In the genomic region with DNA sequence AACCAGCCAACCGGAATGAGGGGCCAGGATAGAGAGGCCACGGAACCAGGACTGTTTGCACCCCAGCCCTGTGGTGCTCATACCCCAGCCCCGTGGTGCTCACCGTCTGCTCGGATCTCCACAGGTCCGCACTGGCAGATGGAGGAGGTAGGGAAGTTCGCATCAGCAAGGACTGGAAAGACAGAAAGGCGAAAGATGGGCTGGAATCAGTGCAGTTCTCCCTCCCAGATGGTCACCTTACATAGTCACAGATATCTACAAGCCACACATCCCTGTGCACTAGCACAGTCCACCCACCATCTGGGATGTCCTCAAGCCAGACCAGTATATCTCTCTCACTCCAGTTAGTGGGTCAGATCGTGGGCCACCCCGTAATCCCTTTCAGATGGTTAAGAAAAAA, we compare ENCODE assay signal across 8 mouse cellular contexts. TPM values are rescaled to one million over a fixed set of nuclear protein-coding genes. Genes with fewer than 3 reads are reported as not detected.
A peak's percentile ranks its signal among the peaks of the same experiment; 100 is the strongest.
DNase-seq lines count a peak whose midpoint lies in the region; ATAC-seq lines count a peak whose summit lies in the region.

No protein-coding gene starts in this region.

- H3K9ac ChIP-seq in heart, embryonic 11.5 days (ENCODE audit: low read depth, low read length) = peak overlapping the region; percentile 82
- H3K9ac ChIP-seq in forebrain, embryonic 16.5 days (replicated peaks; ENCODE audit: low read depth, low read length) = no peak overlapping the region; the same call in 1 of the 2 replicates
- H3K9ac ChIP-seq in liver, embryonic 16.5 days (ENCODE audit: low read depth, low read length) = no peak overlapping the region

- WGBS in heart, embryonic 11.5 days (ENCODE audit: insufficient replicate concordance) = 72% methylated on average over 10 of the region's 10 CpGs
- WGBS in forebrain, embryonic 16.5 days = 75% methylated on average over 10 of the region's 10 CpGs
- WGBS in liver, embryonic 16.5 days (ENCODE audit: insufficient replicate concordance) = 74% methylated on average over 10 of the region's 10 CpGs

- DNase-seq in heart, postnatal 4 days = no peak
- peak; percentile 64 for DNase-seq in brain, adult 2 months (ENCODE audit: low read depth, low spot score)
- no peak for DNase-seq in embryo, embryonic 11 days
- DNase-seq in spleen, postnatal 14 days (ENCODE audit: low spot score in 2 of 2) = no peak
- no peak for DNase-seq in spleen, adult 12 weeks (ENCODE audit: low spot score)

- peaks cover 5% of the 10 kb centered on the region for H3K4me1 ChIP-seq in heart, embryonic 11.5 days (ENCODE audit: control insufficient read depth, insufficient read depth, low read length)
- peaks cover 13% of the 10 kb centered on the region for H3K4me1 ChIP-seq in forebrain, embryonic 16.5 days (replicated peaks; ENCODE audit: control insufficient read depth, insufficient read depth, low read length)
- peaks cover 2% of the 10 kb centered on the region for H3K4me1 ChIP-seq in liver, embryonic 16.5 days (ENCODE audit: control insufficient read depth, low read depth, low read length)

- H3K27me3 ChIP-seq in heart, embryonic 11.5 days (ENCODE audit: control insufficient read depth, insufficient read depth, low read length) = no peaks in the 10 kb centered on the region
- H3K27me3 ChIP-seq in forebrain, embryonic 16.5 days (replicated peaks; ENCODE audit: control insufficient read depth, insufficient read depth, low read length) = no peaks in the 10 kb centered on the region
- no peaks in the 10 kb centered on the region for H3K27me3 ChIP-seq in liver, embryonic 16.5 days (ENCODE audit: control insufficient read depth, insufficient read depth, low read depth, low read length)

- no peak overlapping the region for H3K27ac ChIP-seq in heart, embryonic 11.5 days (ENCODE audit: low read depth, low read length)
- H3K27ac ChIP-seq in forebrain, embryonic 16.5 days (ENCODE audit: low read length) = no peak overlapping the region
- no peak overlapping the region for H3K27ac ChIP-seq in liver, embryonic 16.5 days (ENCODE audit: low read length)

- H3K36me3 ChIP-seq in heart, embryonic 11.5 days (ENCODE audit: control insufficient read depth, insufficient read depth, low read length) = peaks cover 4% of the 10 kb centered on the region; the same call in 1 of the 2 replicates
- H3K36me3 ChIP-seq in forebrain, embryonic 16.5 days (ENCODE audit: control insufficient read depth, insufficient read depth) = peaks cover 6% of the 10 kb centered on the region
- no peaks in the 10 kb centered on the region for H3K36me3 ChIP-seq in liver, embryonic 16.5 days (ENCODE audit: control insufficient read depth, insufficient read depth)

- H3K4me3 ChIP-seq in heart, embryonic 11.5 days (ENCODE audit: low read depth, low read length) = peak overlapping the region; percentile 52
- peak overlapping the region; percentile 42; the same call in 1 of the 2 replicates for H3K4me3 ChIP-seq in forebrain, embryonic 16.5 days (replicated peaks; ENCODE audit: low read length)
- H3K4me3 ChIP-seq in liver, embryonic 16.5 days (ENCODE audit: low read depth, low read length) = no peak overlapping the region

- H3K9me3 ChIP-seq in heart, embryonic 11.5 days (replicated peaks; ENCODE audit: control insufficient read depth, low read length) = no peaks in the 10 kb centered on the region
- H3K9me3 ChIP-seq in forebrain, embryonic 16.5 days (ENCODE audit: control insufficient read depth, low read length) = no peaks in the 10 kb centered on the region
- no peaks in the 10 kb centered on the region for H3K9me3 ChIP-seq in liver, embryonic 16.5 days (replicated peaks; ENCODE audit: control insufficient read depth, low read length)

- H3K4me2 ChIP-seq in heart, embryonic 11.5 days = peak overlapping the region; percentile 82
- peak overlapping the region; percentile 73 for H3K4me2 ChIP-seq in forebrain, embryonic 16.5 days (ENCODE audit: low read length)
- H3K4me2 ChIP-seq in liver, embryonic 16.5 days (ENCODE audit: low read depth, low read length) = peak overlapping the region; percentile 76

- ATAC-seq in heart, embryonic 11.5 days (replicated peaks; ENCODE audit: insufficient number of reproducible peaks, low FRiP score, low TSS enrichment) = no peak
- ATAC-seq in forebrain, embryonic 16.5 days = no peak
- ATAC-seq in liver, embryonic 16.5 days (ENCODE audit: low read depth) = no peak

RNA-seq across cellular contexts. Expression of gene Fuom, which starts 0.7 kb away (rescaled TPM):
- 69.3 and 71.7 TPM in 2 replicates for polyA plus RNA-seq in heart, embryonic 11.5 days (2014; fragmentation: Nextera tagmentation; extraction: Ambion mirVana)
- 100 to 1,000 TPM; 106 to 119 TPM for total RNA-seq in heart, postnatal 4 days (2021)
- polyA plus RNA-seq in forebrain, embryonic 16.5 days (2015; fragmentation: Nextera tagmentation; extraction: Ambion mirVana) = 13.4 and 15.5 TPM in 2 replicates
- 8.4 and 11.6 TPM in 2 replicates for polyA plus RNA-seq in liver, embryonic 16.5 days (2015; fragmentation: Nextera tagmentation; extraction: Ambion mirVana)

RNA-seq across cellular contexts. Expression of gene Prap1, which starts 8.3 kb away (rescaled TPM):
- polyA plus RNA-seq in heart, embryonic 11.5 days (2014; fragmentation: Nextera tagmentation; extraction: Ambion mirVana) = not detected in 2 replicates
- total RNA-seq in heart, postnatal 4 days (2021) = not detected
- not detected in 2 replicates for polyA plus RNA-seq in forebrain, embryonic 16.5 days (2015; fragmentation: Nextera tagmentation; extraction: Ambion mirVana)
- polyA plus RNA-seq in liver, embryonic 16.5 days (2015; fragmentation: Nextera tagmentation; extraction: Ambion mirVana) = 9.5 TPM in 1 of 2 replicates, not detected in the other

RNA-seq across cellular contexts. Expression of gene Paox, which starts 14.1 kb away (rescaled TPM):
- 17.1 and 19.0 TPM in 2 replicates for polyA plus RNA-seq in heart, embryonic 11.5 days (2014; fragmentation: Nextera tagmentation; extraction: Ambion mirVana)
- total RNA-seq in heart, postnatal 4 days (2021) = 1 to 10 TPM; 4.5 TPM
- polyA plus RNA-seq in forebrain, embryonic 16.5 days (2015; fragmentation: Nextera tagmentation; extraction: Ambion mirVana) = 6.6 and 7.8 TPM in 2 replicates
- 11.0 and 14.3 TPM in 2 replicates for polyA plus RNA-seq in liver, embryonic 16.5 days (2015; fragmentation: Nextera tagmentation; extraction: Ambion mirVana)

RNA-seq across cellular contexts. Expression of gene Echs1, which starts 14.8 kb away (rescaled TPM):
- 179 and 198 TPM in 2 replicates for polyA plus RNA-seq in heart, embryonic 11.5 days (2014; fragmentation: Nextera tagmentation; extraction: Ambion mirVana)
- total RNA-seq in heart, postnatal 4 days (2021) = 100 to 1,000 TPM; 190 to 210 TPM
- polyA plus RNA-seq in forebrain, embryonic 16.5 days (2015; fragmentation: Nextera tagmentation; extraction: Ambion mirVana) = 107 and 119 TPM in 2 replicates
- 122 and 131 TPM in 2 replicates for polyA plus RNA-seq in liver, embryonic 16.5 days (2015; fragmentation: Nextera tagmentation; extraction: Ambion mirVana)

RNA-seq across cellular contexts. Expression of gene Caly, which starts 19.1 kb away (rescaled TPM):
- polyA plus RNA-seq in heart, embryonic 11.5 days (2014; fragmentation: Nextera tagmentation; extraction: Ambion mirVana) = 0.24 and 0.54 TPM in 2 replicates
- total RNA-seq in heart, postnatal 4 days (2021) = under 1 TPM in 1 of 2 experiments, not detected in 1; 0.34 TPM
- polyA plus RNA-seq in forebrain, embryonic 16.5 days (2015; fragmentation: Nextera tagmentation; extraction: Ambion mirVana) = 116 and 179 TPM in 2 replicates
- not detected in 2 replicates for polyA plus RNA-seq in liver, embryonic 16.5 days (2015; fragmentation: Nextera tagmentation; extraction: Ambion mirVana)
